Mouse (Mus musculus): ENCODE results near the gene Zfp958. TPM values are rescaled to one million over a fixed set of nuclear protein-coding genes. Genes with fewer than 3 reads are reported as not detected.
"Not testable (repeated sequence)": the region's sequence is repeated elsewhere in the genome, so short reads cannot be mapped to it uniquely, and the experiment has no call there.

Gene Zfp958
- total and polyA plus RNA-seq, 3 experiments, result 10.4 to 38.7 (median 15.6) TPM

DNA sequence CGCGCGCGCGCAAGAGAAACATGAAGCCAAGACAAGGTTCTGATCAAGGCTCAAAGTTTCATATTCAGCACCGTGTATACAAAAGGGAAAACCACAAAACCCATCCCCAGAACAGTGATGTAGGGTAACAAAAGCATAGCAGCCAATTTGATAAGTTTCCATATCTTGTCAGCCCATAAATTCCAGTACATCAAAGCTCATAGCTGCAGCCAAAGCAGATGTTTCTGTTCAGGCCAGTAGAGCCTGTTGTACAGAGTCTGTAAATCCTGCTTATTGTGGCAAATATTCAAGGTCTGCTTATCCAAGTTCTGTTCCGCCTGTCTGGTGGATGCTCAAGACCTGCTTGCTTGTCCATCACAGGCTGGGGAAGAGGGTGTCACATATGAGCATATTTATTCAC is 4.1 kb upstream of the Zfp958 start:
- dilution Hi-C loops (cut with MboI; ENCODE audit: extremely low pct_ligation_motif_present, extremely low pct_unique_long_range_greater_than_20kb, low sequenced_read_pairs), result no loop called here
- Histone ChIP-seq H3K79me2 (replicated peaks; ENCODE audit: control insufficient read depth, extremely low read depth, insufficient read depth, poor library complexity, severe bottlenecking) (peaks cover 9% of the 10 kb centered on the region), H3K36me3 (replicated peaks in 1 of 2; ENCODE audit: control insufficient read depth in 1 of 2, insufficient read depth in 1 of 2, low read length in 1 of 2) (no peaks in the 10 kb centered on the region), H3K9ac (ENCODE audit: insufficient read depth, low read depth) (no peak overlapping the region), H3K4me2 (ENCODE audit: insufficient read depth, low read depth, poor library complexity, severe bottlenecking) (no peak overlapping the region), H3K27me3 (replicated peaks) (no peaks in the 10 kb centered on the region), H3K27ac (ENCODE audit: insufficient read depth, low read depth) (no peak overlapping the region), H3K4me1 (ENCODE audit: control insufficient read depth in 1 of 2, insufficient read depth in 2 of 2) (peaks cover 7 to 21% of the 10 kb centered on the region in 2 experiments; a peak in 3 of 4 replicates), H3K9me3 (replicated peaks; ENCODE audit: low read length) (no peaks in the 10 kb centered on the region), H3K4me3 (replicated peaks in 1 of 3; ENCODE audit: low read depth in 2 of 3, low read length in 2 of 3, poor library complexity in 1 of 3) (no peak overlapping the region)
- TF ChIP-seq USF1 (IDR thresholded peaks at IDR 0.05; ENCODE audit: low read depth, low read length) (no peak), MAFK (IDR thresholded peaks at IDR 0.05; ENCODE audit: insufficient replicate concordance, low read length) (no peak), TBP (conservative IDR thresholded peaks at IDR 0.05; ENCODE audit: low read depth, low read length) (no peak), EP300 (IDR thresholded peaks at IDR 0.05; ENCODE audit: low read length) (no peak), BHLHE40 (IDR thresholded peaks at IDR 0.05; ENCODE audit: low read depth, low read length) (no peak), MEF2A (IDR thresholded peaks at IDR 0.05; ENCODE audit: borderline replicate concordance, low read depth, low read length) (no peak), ZNF384 (IDR thresholded peaks at IDR 0.05; ENCODE audit: low read depth, low read length) (no peak), JUND (conservative IDR thresholded peaks at IDR 0.05; ENCODE audit: low read depth, low read length) (no peak), CHD2 (IDR thresholded peaks at IDR 0.05; ENCODE audit: low read length) (no peak), ZC3H11A (IDR thresholded peaks at IDR 0.05; ENCODE audit: low read depth, low read length) (no peak), CHD1 (IDR thresholded peaks at IDR 0.05; ENCODE audit: low read depth, low read length) (no peak), USF2 (conservative IDR thresholded peaks at IDR 0.05; ENCODE audit: low read depth, low read length) (no peak), POLR2A (IDR thresholded peaks at IDR 0.05; ENCODE audit: low read depth, low read length) (no peak), KAT2A (IDR thresholded peaks at IDR 0.05; ENCODE audit: insufficient replicate concordance, low read length) (no peak), PAX5 (IDR thresholded peaks at IDR 0.05; ENCODE audit: low read length) (no peak), RAD21 (IDR thresholded peaks at IDR 0.05; ENCODE audit: low read depth, low read length) (no peak), NRF1 (IDR thresholded peaks at IDR 0.05; ENCODE audit: low read depth, low read length) (no peak), TCF12 (IDR thresholded peaks at IDR 0.05; ENCODE audit: low read depth, low read length) (no peak), ETS1 (conservative IDR thresholded peaks at IDR 0.05; ENCODE audit: low read depth, low read length) (no peak)
- no peak for DNase-seq (ENCODE audit: extremely low read depth)
- in situ Hi-C loops (cut with MboI; ENCODE audit: low pct_ligation_motif_present, low pct_unique_long_range_greater_than_20kb, low sequenced_read_pairs), result no loop called here

DNA sequence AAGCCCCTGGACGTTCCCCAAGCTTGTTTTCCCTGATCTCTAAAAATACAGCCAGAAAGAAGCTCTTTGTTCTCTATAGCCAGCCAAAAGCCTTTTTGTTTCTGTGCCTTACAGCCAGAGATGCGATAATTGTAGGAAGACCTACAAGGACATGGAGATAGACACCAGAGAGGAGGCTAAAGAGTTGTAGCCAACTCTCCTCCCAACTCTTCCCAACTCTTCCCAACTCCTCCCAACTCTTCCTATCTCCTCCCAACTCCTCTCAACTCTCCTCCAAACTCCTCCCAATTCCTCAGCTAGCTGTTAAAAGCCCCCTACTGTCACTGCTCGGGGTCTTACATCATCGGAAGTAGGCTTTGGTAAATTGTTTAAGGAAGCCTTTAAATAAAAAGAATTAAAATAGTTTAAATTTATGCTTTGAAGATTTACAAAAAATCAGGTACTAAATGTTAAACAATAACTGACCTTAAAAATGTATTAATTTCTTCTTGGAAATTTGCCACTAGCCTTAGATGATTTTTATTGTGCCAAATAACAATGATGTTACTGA is 1.3 kb upstream of the Zfp958 start:
- H3K4me2 ChIP-seq (ENCODE audit: insufficient read depth, low read depth, poor library complexity, severe bottlenecking); dilution Hi-C loops (cut with MboI; ENCODE audit: extremely low pct_ligation_motif_present, extremely low pct_unique_long_range_greater_than_20kb, low sequenced_read_pairs); H3K27me3 ChIP-seq (replicated peaks); H3K4me3 ChIP-seq (replicated peaks in 1 of 3; ENCODE audit: low read depth in 2 of 3, low read length in 2 of 3, poor library complexity in 1 of 3); H3K9ac ChIP-seq (ENCODE audit: insufficient read depth, low read depth); H3K9me3 ChIP-seq (replicated peaks; ENCODE audit: low read length); DNase-seq (ENCODE audit: extremely low read depth); H3K27ac ChIP-seq (ENCODE audit: insufficient read depth, low read depth): not testable (repeated sequence)
- in situ Hi-C loops (cut with MboI; ENCODE audit: low pct_ligation_motif_present, low pct_unique_long_range_greater_than_20kb, low sequenced_read_pairs), result loop anchor here (5.0 kb wide), 1 partner anchor 66 kb away; no protein-coding TSS in a partner anchor
- H3K4me1 ChIP-seq (ENCODE audit: control insufficient read depth in 1 of 2, insufficient read depth in 2 of 2), result peaks cover 14 to 42% of the 10 kb centered on the region in 2 experiments; a peak in 3 of 4 replicates
- peaks cover 11 to 22% of the 10 kb centered on the region in 2 experiments for H3K36me3 ChIP-seq (replicated peaks in 1 of 2; ENCODE audit: control insufficient read depth in 1 of 2, insufficient read depth in 1 of 2, low read length in 1 of 2)
- H3K79me2 ChIP-seq (replicated peaks; ENCODE audit: control insufficient read depth, extremely low read depth, insufficient read depth, poor library complexity, severe bottlenecking), result peaks cover 37% of the 10 kb centered on the region
